Mouse (Mus musculus): ENCODE data around the gene Ubtd2. TPM values are rescaled to one million over a fixed set of nuclear protein-coding genes. Genes with fewer than 3 reads are reported as not detected.

The Ubtd2 gene
- polyA plus RNA-seq, 1 experiment from 2014 or later: 104 TPM

DNA sequence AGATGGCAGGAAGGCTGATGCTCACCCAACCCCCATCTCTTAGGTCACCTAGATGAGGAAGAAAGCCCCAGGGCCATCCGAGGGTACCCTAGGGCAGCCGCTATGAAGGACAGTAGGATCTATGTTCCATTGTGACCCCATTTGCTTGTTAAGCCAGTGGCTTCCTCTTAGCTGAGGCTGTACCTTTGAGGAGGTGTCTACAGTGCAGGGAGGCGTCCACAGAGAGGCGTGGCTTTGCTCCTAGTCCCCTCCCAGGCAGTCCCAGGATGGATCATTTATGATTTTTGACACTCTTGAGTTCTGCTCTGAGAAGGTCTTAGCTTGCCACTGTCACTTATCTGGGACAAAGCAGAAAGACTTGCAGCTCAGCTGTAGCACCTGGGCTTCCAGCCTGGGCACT lies 83.7 kb downstream of the Ubtd2 start:
- no peaks in the 10 kb centered on the region; the same call in 1 of the 2 replicates for H3K4me1 ChIP-seq (ENCODE audit: control insufficient read depth, insufficient read depth, low read length)
- H3K9ac ChIP-seq (replicated peaks; ENCODE audit: low read length): no peak overlapping the region
- H3K4me2 ChIP-seq (ENCODE audit: low read depth, low read length): no peak overlapping the region
- H3K4me3 ChIP-seq (ENCODE audit: low read depth, low read length): no peak overlapping the region
- H3K27me3 ChIP-seq (ENCODE audit: control insufficient read depth, insufficient read depth, low read length): 0 out of 2 replicates have a peak, but pooled peaks cover 2% of the 10 kb centered on the region
- no peaks in the 10 kb centered on the region for H3K36me3 ChIP-seq (replicated peaks; ENCODE audit: control insufficient read depth, insufficient read depth, low read depth, low read length)
- ATAC-seq (replicated peaks; ENCODE audit: insufficient number of reproducible peaks, low FRiP score, low TSS enrichment, low read depth) (no peak), DNase-seq (ENCODE audit: low spot score) (no peak)
- no peak overlapping the region for H3K27ac ChIP-seq (replicated peaks; ENCODE audit: low read depth, low read length)
- WGBS: 75% methylated on average over 4 of the region's 4 CpGs
- no peaks in the 10 kb centered on the region for H3K9me3 ChIP-seq (replicated peaks; ENCODE audit: control insufficient read depth, low read length)

DNA sequence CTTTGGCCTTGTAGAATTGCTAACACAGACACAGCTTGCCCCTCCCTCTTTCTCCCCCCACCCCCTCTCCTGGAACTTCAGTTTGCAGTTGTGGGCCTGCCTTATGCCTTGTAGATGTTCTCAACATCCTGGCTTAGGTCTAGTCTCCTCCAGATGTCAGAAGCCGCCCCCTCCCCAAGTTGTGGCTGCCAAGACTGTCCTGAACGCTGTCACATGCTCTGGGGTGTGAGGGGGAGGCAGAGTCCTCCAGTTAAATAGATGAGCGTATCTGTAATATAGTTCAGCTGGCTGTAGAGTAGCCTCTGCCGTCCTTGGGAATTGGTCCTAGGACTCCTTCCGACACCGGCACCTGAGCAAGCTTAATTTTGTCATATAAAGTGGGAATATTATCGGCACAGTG lies 84.5 kb downstream of the Ubtd2 start:
- no peak overlapping the region for H3K27ac ChIP-seq (replicated peaks; ENCODE audit: low read depth, low read length)
- H3K4me3 ChIP-seq (ENCODE audit: low read depth, low read length): no peak overlapping the region
- no peaks in the 10 kb centered on the region for H3K9me3 ChIP-seq (replicated peaks; ENCODE audit: control insufficient read depth, low read length)
- no peak overlapping the region for H3K4me2 ChIP-seq (ENCODE audit: low read depth, low read length)
- no peaks in the 10 kb centered on the region for H3K4me1 ChIP-seq (ENCODE audit: control insufficient read depth, insufficient read depth, low read length)
- H3K36me3 ChIP-seq (replicated peaks; ENCODE audit: control insufficient read depth, insufficient read depth, low read depth, low read length): no peaks in the 10 kb centered on the region
- no peak overlapping the region for H3K9ac ChIP-seq (replicated peaks; ENCODE audit: low read length)
- ATAC-seq (replicated peaks; ENCODE audit: insufficient number of reproducible peaks, low FRiP score, low TSS enrichment, low read depth) (no peak), DNase-seq (ENCODE audit: low spot score) (no peak)
- H3K27me3 ChIP-seq (ENCODE audit: control insufficient read depth, insufficient read depth, low read length): no peaks in the 10 kb centered on the region
- WGBS: 80% methylated on average over 7 of the region's 7 CpGs

DNA sequence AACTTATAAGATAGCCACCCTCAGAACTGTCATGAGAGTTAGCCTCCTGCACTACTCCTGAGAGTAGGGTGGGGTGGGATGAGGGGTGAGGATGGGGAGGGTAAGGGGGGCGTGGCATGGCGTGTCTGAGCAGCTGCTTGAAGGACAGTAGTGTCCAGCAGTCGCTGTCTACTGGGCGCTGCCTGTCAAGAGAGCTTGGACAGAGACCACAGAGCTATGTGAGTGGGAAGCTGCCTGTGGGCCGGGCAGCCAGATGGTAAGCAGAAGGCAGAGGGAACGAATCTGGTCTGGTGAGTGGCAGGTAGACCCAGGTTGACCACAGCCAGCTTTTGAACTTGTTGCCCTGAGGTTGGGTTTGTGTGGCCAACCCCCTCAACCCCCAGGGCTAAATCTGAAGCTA lies 85.3 kb downstream of the Ubtd2 start:
- H3K4me2 ChIP-seq (ENCODE audit: low read depth, low read length): no peak overlapping the region
- no peaks in the 10 kb centered on the region for H3K36me3 ChIP-seq (replicated peaks; ENCODE audit: control insufficient read depth, insufficient read depth, low read depth, low read length)
- no peak overlapping the region for H3K9ac ChIP-seq (replicated peaks; ENCODE audit: low read length)
- 77% methylated on average over 6 of the region's 6 CpGs for WGBS
- H3K27ac ChIP-seq (replicated peaks; ENCODE audit: low read depth, low read length): no peak overlapping the region
- H3K4me1 ChIP-seq (ENCODE audit: control insufficient read depth, insufficient read depth, low read length): no peaks in the 10 kb centered on the region
- DNase-seq (ENCODE audit: low spot score): no peak
- no peak for ATAC-seq (replicated peaks; ENCODE audit: insufficient number of reproducible peaks, low FRiP score, low TSS enrichment, low read depth)
- H3K9me3 ChIP-seq (replicated peaks; ENCODE audit: control insufficient read depth, low read length): no peaks in the 10 kb centered on the region
- H3K4me3 ChIP-seq (ENCODE audit: low read depth, low read length): no peak overlapping the region
- H3K27me3 ChIP-seq (ENCODE audit: control insufficient read depth, insufficient read depth, low read length): no peaks in the 10 kb centered on the region

DNA sequence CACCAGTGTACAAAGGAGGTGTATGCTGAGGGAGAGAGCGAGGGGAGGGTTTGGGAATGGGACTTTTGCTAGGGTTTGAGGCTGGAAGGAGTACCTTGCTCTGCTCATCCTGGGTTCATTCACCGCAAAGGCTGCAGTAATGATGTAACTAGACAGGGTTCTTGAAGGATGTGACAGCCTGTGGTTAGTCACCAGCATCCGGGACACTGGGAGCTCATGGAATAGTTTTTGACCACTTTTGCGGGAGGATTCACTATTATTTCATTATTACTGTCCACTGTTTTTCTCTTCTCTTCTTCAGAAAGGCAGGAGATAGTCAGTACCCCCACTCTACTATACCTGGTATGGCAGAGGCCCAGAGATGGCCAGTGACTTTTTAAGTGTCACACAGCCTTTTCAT lies 87.0 kb downstream of the Ubtd2 start:
- ATAC-seq (replicated peaks; ENCODE audit: insufficient number of reproducible peaks, low FRiP score, low TSS enrichment, low read depth) (no peak), DNase-seq (ENCODE audit: low spot score) (no peak)
- no peaks in the 10 kb centered on the region for H3K36me3 ChIP-seq (replicated peaks; ENCODE audit: control insufficient read depth, insufficient read depth, low read depth, low read length)
- H3K4me3 ChIP-seq (ENCODE audit: low read depth, low read length): no peak overlapping the region
- no peak overlapping the region for H3K9ac ChIP-seq (replicated peaks; ENCODE audit: low read length)
- H3K4me2 ChIP-seq (ENCODE audit: low read depth, low read length): no peak overlapping the region
- H3K27me3 ChIP-seq (ENCODE audit: control insufficient read depth, insufficient read depth, low read length): no peaks in the 10 kb centered on the region
- 92% methylated on average over 4 of the region's 4 CpGs for WGBS
- H3K27ac ChIP-seq (replicated peaks; ENCODE audit: low read depth, low read length): no peak overlapping the region
- no peaks in the 10 kb centered on the region for H3K4me1 ChIP-seq (ENCODE audit: control insufficient read depth, insufficient read depth, low read length)
- no peaks in the 10 kb centered on the region for H3K9me3 ChIP-seq (replicated peaks; ENCODE audit: control insufficient read depth, low read length)

DNA sequence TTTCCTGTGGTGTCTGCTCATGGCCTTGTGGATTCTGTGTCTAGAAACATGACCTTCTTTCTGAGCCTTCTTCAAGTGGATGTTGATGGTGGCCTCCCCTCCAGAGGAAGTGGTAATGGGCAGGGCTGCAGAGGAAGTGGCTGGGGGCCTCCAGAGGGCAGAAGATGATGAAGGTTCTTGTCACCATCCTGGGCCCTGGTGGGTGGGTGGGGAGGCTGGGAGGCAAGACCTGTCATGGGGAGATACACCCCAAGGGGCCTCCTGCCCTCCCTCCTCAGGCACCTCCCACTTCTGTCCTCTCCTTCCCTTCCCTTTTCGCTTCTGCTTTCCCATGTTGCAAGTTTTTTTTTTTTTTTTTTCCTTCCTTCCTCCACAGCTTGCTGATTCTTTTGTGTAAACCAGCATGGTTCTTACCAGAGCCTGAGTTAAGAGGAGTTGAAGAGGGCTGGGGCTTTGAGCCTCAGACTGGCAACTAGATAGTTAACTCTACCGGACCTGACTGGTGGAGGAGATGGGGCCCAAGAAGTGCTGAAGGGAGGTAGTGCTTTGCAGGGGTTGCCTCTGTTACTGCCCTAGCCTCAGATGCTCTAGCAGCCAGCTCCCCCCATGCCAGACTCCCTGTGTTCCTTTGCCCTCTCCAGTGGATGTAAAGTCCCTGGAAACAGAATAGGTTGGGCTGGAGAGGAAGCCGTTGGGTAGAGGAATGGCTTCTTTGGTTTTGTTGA lies 87.7 kb downstream of the Ubtd2 start:
- 54% methylated on average over 3 of the region's 3 CpGs for WGBS

DNA sequence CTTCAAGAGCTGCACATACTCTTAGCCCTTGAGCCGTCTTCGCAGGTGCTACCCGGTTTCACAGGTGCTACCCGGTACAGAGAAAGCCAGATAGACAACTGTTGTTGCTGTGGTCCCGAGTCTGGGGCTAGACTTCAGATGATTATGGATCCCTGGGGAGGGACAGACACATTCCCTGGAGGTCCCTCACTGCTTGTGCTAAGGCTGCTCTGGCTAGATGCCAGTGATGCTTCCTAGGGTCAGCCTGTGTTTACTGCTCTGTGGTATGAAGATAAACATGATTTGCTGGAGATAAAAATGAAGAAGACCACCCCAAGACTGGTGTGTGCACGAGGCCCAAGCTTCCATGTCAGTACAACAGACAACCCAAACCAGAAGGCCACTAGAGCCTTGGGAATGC lies 88.9 kb downstream of the Ubtd2 start:
- no peak overlapping the region for H3K4me3 ChIP-seq (ENCODE audit: low read depth, low read length)

More for the DNA sequence above, 87.7 kb downstream of the Ubtd2 start:
- Histone ChIP-seq H3K4me3 (ENCODE audit: low read depth, low read length) (no peak overlapping the region), H3K9me3 (replicated peaks; ENCODE audit: control insufficient read depth, low read length) (no peaks in the 10 kb centered on the region), H3K27ac (replicated peaks; ENCODE audit: low read depth, low read length) (no peak overlapping the region), H3K27me3 (ENCODE audit: control insufficient read depth, insufficient read depth, low read length) (no peaks in the 10 kb centered on the region), H3K36me3 (replicated peaks; ENCODE audit: control insufficient read depth, insufficient read depth, low read depth, low read length) (no peaks in the 10 kb centered on the region), H3K4me2 (ENCODE audit: low read depth, low read length) (no peak overlapping the region), H3K4me1 (ENCODE audit: control insufficient read depth, insufficient read depth, low read length) (no peaks in the 10 kb centered on the region), H3K9ac (replicated peaks; ENCODE audit: low read length) (no peak overlapping the region)
- ATAC-seq (replicated peaks; ENCODE audit: insufficient number of reproducible peaks, low FRiP score, low TSS enrichment, low read depth) (no peak), DNase-seq (ENCODE audit: low spot score) (no peak)

DNA sequence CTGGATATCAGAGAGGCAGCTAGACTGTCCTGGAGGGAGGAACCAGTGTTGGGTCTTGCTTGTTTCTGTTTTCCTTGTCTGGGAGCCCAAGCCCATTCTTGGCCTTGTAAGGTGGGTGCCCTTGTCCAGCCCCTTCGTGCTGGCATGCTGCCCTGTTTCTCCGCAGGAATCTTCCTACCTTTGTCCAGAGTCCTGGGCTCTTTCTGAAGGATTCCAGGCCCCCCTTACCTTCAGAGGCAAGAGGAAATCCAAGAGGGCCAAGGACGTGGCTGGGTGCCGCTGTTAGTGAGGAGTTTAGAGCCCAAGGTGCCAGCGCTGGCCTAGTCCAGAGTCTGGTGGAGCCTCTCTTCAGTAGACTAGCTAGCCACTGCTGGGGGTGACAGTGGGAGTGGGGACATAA lies 89.3 kb downstream of the Ubtd2 start:
- no peak overlapping the region for H3K9ac ChIP-seq (replicated peaks; ENCODE audit: low read length)
- H3K4me3 ChIP-seq (ENCODE audit: low read depth, low read length): no peak overlapping the region
- H3K36me3 ChIP-seq (replicated peaks; ENCODE audit: control insufficient read depth, insufficient read depth, low read depth, low read length): no peaks in the 10 kb centered on the region
- no peak for DNase-seq (ENCODE audit: low spot score)
- H3K4me2 ChIP-seq (ENCODE audit: low read depth, low read length): no peak overlapping the region
- H3K4me1 ChIP-seq (ENCODE audit: control insufficient read depth, insufficient read depth, low read length): no peaks in the 10 kb centered on the region
- WGBS: 91% methylated on average over 5 of the region's 5 CpGs
- H3K27me3 ChIP-seq (ENCODE audit: control insufficient read depth, insufficient read depth, low read length): no peaks in the 10 kb centered on the region
- no peaks in the 10 kb centered on the region for H3K9me3 ChIP-seq (replicated peaks; ENCODE audit: control insufficient read depth, low read length)
- no peak overlapping the region for H3K27ac ChIP-seq (replicated peaks; ENCODE audit: low read depth, low read length)
- no peak for ATAC-seq (replicated peaks; ENCODE audit: insufficient number of reproducible peaks, low FRiP score, low TSS enrichment, low read depth)

More for the DNA sequence above, 88.9 kb downstream of the Ubtd2 start:
- no peaks in the 10 kb centered on the region for H3K4me1 ChIP-seq (ENCODE audit: control insufficient read depth, insufficient read depth, low read length)
- no peak overlapping the region for H3K9ac ChIP-seq (replicated peaks; ENCODE audit: low read length)
- no peak overlapping the region for H3K4me2 ChIP-seq (ENCODE audit: low read depth, low read length)
- H3K27ac ChIP-seq (replicated peaks; ENCODE audit: low read depth, low read length): no peak overlapping the region
- ATAC-seq (replicated peaks; ENCODE audit: insufficient number of reproducible peaks, low FRiP score, low TSS enrichment, low read depth) (no peak), DNase-seq (ENCODE audit: low spot score) (no peak)
- no peaks in the 10 kb centered on the region for H3K36me3 ChIP-seq (replicated peaks; ENCODE audit: control insufficient read depth, insufficient read depth, low read depth, low read length)
- no peaks in the 10 kb centered on the region for H3K27me3 ChIP-seq (ENCODE audit: control insufficient read depth, insufficient read depth, low read length)
- 86% methylated on average over 6 of the region's 6 CpGs for WGBS
- no peaks in the 10 kb centered on the region for H3K9me3 ChIP-seq (replicated peaks; ENCODE audit: control insufficient read depth, low read length)

DNA sequence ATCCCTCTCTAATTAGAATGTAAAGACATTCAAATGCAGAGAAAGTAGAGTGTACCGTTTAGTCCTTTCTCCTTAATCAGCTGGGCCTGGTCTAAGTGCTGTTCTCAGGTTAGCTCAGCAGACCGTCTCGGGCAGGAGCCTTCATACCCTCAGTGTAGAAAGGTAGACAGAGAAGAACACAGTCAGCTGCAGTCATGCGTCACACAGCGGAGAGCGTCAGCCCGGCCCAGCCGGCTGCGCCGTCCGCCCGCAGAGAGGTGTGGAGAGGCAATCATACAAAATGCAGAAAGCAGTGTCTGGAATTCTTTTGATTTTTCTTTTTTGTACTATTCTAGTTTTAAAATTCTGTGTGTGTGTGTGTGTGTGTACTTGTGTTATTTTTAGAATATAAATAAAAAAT lies 90.4 kb downstream of the Ubtd2 start:
- 79% methylated on average over 12 of the region's 12 CpGs for WGBS
- Histone ChIP-seq H3K4me2 (ENCODE audit: low read depth, low read length) (no peak overlapping the region), H3K4me3 (ENCODE audit: low read depth, low read length) (no peak overlapping the region), H3K4me1 (ENCODE audit: control insufficient read depth, insufficient read depth, low read length) (no peaks in the 10 kb centered on the region), H3K9ac (replicated peaks; ENCODE audit: low read length) (no peak overlapping the region), H3K9me3 (replicated peaks; ENCODE audit: control insufficient read depth, low read length) (no peaks in the 10 kb centered on the region), H3K36me3 (replicated peaks; ENCODE audit: control insufficient read depth, insufficient read depth, low read depth, low read length) (no peaks in the 10 kb centered on the region), H3K27ac (replicated peaks; ENCODE audit: low read depth, low read length) (no peak overlapping the region), H3K27me3 (ENCODE audit: control insufficient read depth, insufficient read depth, low read length) (no peaks in the 10 kb centered on the region)
- ATAC-seq (replicated peaks; ENCODE audit: insufficient number of reproducible peaks, low FRiP score, low TSS enrichment, low read depth): no peak
- no peak for DNase-seq (ENCODE audit: low spot score)
